Comparison of ENCODE assay signal across 8 mouse cellular contexts in the genomic region with DNA sequence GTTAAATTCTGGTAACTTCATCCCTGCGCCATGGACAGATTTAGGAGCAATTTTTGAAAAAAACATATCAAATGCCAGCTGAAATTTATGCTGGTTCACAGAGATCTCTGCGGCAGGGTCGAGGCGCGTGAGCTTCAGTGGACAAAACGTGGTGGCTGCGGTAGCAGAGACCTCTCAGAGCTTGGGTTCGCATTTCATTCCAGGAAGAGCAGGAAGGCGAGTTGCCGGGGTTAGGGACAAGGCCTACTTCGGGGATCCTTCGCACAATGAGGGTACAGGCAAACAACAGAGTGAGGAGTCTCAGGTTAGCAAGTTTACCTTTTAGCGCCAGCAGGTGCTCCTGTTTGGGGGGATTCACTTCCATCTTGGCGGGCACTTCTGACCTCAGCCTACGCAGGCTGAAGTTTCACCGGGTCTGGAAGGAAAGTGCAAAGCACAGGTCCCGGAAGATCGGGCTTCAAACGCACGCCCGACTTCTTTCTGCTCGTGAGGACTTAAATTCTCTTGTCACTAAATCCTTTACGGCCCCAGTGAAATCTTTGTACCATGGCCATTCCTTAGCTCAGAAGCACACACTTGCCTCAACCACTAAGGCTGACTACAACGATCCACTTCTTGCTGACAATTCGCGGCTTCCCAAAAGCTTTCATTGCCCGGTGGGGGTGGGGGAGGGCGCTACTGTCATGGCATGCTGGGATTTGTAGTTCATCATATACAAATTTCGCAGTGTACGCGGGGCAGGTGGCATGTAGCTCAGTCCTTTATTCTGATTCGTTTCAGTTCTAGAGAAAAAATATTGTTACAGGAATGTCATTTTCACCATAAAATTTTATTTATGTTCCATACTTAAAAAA. TPM values are rescaled to one million over a fixed set of nuclear protein-coding genes. Genes with fewer than 3 reads are reported as not detected.
A peak's percentile ranks its signal among the peaks of the same experiment; 100 is the strongest.
DNase-seq lines count a peak whose midpoint lies in the region; ATAC-seq lines count a peak whose summit lies in the region.

A gene (minus strand): TSS at position 674 of the 854 bp plus-strand sequence.

- H3K9me3 ChIP-seq in intestine, embryonic 14.5 days (ENCODE audit: control insufficient read depth, low read length), result no peaks in the 10 kb centered on the region
- no peaks in the 10 kb centered on the region for H3K9me3 ChIP-seq in limb, embryonic 11.5 days (ENCODE audit: control insufficient read depth, low read length)
- no peaks in the 10 kb centered on the region for H3K9me3 ChIP-seq in neural tube, embryonic 11.5 days (ENCODE audit: control insufficient read depth, low read length)

- H3K4me3 ChIP-seq in intestine, embryonic 14.5 days (ENCODE audit: low read depth, low read length), result peak within 1 kb of the TSS; percentile 73
- H3K4me3 ChIP-seq in limb, embryonic 11.5 days (ENCODE audit: low read depth, low read length), result peak within 1 kb of the TSS; percentile 72
- peak within 1 kb of the TSS; percentile 80 for H3K4me3 ChIP-seq in neural tube, embryonic 11.5 days (ENCODE audit: low read depth, low read length)

- peak; percentile 87 for ATAC-seq in intestine, embryonic 14.5 days (replicated peaks; ENCODE audit: low FRiP score, low TSS enrichment, low read depth)
- ATAC-seq in limb, embryonic 11.5 days (ENCODE audit: insufficient number of reproducible peaks, low FRiP score, low TSS enrichment, low read depth), result peak; percentile 92
- ATAC-seq in neural tube, embryonic 11.5 days (ENCODE audit: insufficient read depth, low FRiP score, low TSS enrichment), result peak; percentile 87

- H3K4me1 ChIP-seq in intestine, embryonic 14.5 days (replicated peaks; ENCODE audit: control insufficient read depth, insufficient read depth, low read length), result peaks cover 14% of the 10 kb centered on the region
- peaks cover 2% of the 10 kb centered on the region; the same call in 1 of the 2 replicates for H3K4me1 ChIP-seq in limb, embryonic 11.5 days (ENCODE audit: control insufficient read depth, insufficient read depth, low read length)
- peaks cover 9% of the 10 kb centered on the region; the same call in 1 of the 2 replicates for H3K4me1 ChIP-seq in neural tube, embryonic 11.5 days (ENCODE audit: control insufficient read depth, insufficient read depth, low read length)

- intact Hi-C loops in gastrocnemius, postnatal 14 days (cut with DNase I; ENCODE audit: low total_unique reads), result no loop called here

- H3K36me3 ChIP-seq in intestine, embryonic 14.5 days (ENCODE audit: control insufficient read depth, insufficient read depth, low read length), result peaks cover 15% of the 10 kb centered on the region
- H3K36me3 ChIP-seq in limb, embryonic 11.5 days (ENCODE audit: control insufficient read depth, insufficient read depth, low read length), result no peaks in the 10 kb centered on the region
- H3K36me3 ChIP-seq in neural tube, embryonic 11.5 days (ENCODE audit: control insufficient read depth, insufficient read depth, low read length), result no peaks in the 10 kb centered on the region

- peak within 1 kb of the TSS; percentile 79 for H3K27ac ChIP-seq in intestine, embryonic 14.5 days (ENCODE audit: low read depth)
- peak within 1 kb of the TSS; percentile 56; the same call in 1 of the 2 replicates for H3K27ac ChIP-seq in limb, embryonic 11.5 days (replicated peaks; ENCODE audit: low read depth, low read length)
- peak within 1 kb of the TSS; percentile 63 for H3K27ac ChIP-seq in neural tube, embryonic 11.5 days (ENCODE audit: low read depth, low read length)

- no peaks in the 10 kb centered on the region for H3K27me3 ChIP-seq in intestine, embryonic 14.5 days (replicated peaks; ENCODE audit: control insufficient read depth, insufficient read depth, low read length)
- no peaks in the 10 kb centered on the region for H3K27me3 ChIP-seq in limb, embryonic 11.5 days (ENCODE audit: control insufficient read depth, insufficient read depth, low read length)
- H3K27me3 ChIP-seq in neural tube, embryonic 11.5 days (ENCODE audit: control insufficient read depth, insufficient read depth, low read length), result no peaks in the 10 kb centered on the region

- DNase-seq in 3T3-L1 (ENCODE audit: low read depth, low spot score) (peak; percentile 88), ES-CJ7 (ENCODE audit: low read depth, low spot score) (peak; percentile 88)
- peak; percentile 52 to 83 for DNase-seq in cerebellum, postnatal 4 days (ENCODE audit: low spot score in 2 of 2)
- peak; percentile 11 for DNase-seq in gastrocnemius, postnatal 14 days
- peak; percentile 93 for DNase-seq in intestine, embryonic 14.5 days (ENCODE audit: low spot score)
- DNase-seq in limb, embryonic 11.5 days (ENCODE audit: low spot score), result peak; percentile 85
- peak; percentile 85 for DNase-seq in neural tube, embryonic 11.5 days (ENCODE audit: low spot score)
- no peak for DNase-seq in natural killer cell, adult 2 months (ENCODE audit: low spot score in 2 of 2)

- peak within 1 kb of the TSS; percentile 77 for H3K9ac ChIP-seq in intestine, embryonic 14.5 days (ENCODE audit: low read length)
- H3K9ac ChIP-seq in limb, embryonic 11.5 days (ENCODE audit: low read length), result peak within 1 kb of the TSS; percentile 74
- H3K9ac ChIP-seq in neural tube, embryonic 11.5 days (ENCODE audit: low read length), result peak within 1 kb of the TSS; percentile 81

- WGBS in intestine, embryonic 14.5 days, result under 1% methylated on average over 32 of the region's 32 CpGs
- under 1% methylated on average over 32 of the region's 32 CpGs for WGBS in limb, embryonic 11.5 days
- under 1% methylated on average over 32 of the region's 32 CpGs for WGBS in neural tube, embryonic 11.5 days

- H3K4me2 ChIP-seq in intestine, embryonic 14.5 days (ENCODE audit: low read length), result peak within 1 kb of the TSS; percentile 74
- peak within 1 kb of the TSS; percentile 70 for H3K4me2 ChIP-seq in limb, embryonic 11.5 days (ENCODE audit: low read depth, severe bottlenecking)
- peak within 1 kb of the TSS; percentile 69 for H3K4me2 ChIP-seq in neural tube, embryonic 11.5 days (ENCODE audit: low read depth)

RNA-seq across cellular contexts. Expression of the gene that starts here (rescaled TPM):
- total RNA-seq in gastrocnemius, postnatal 14 days (2021), result 10 to 100 TPM; 31.5 to 35.7 TPM
- 56.0 and 59.8 TPM in 2 replicates for polyA plus RNA-seq in intestine, embryonic 14.5 days (2014; fragmentation: Nextera tagmentation; extraction: Ambion mirVana)
- polyA plus RNA-seq in limb, embryonic 11.5 days (2014; fragmentation: Nextera tagmentation; extraction: Ambion mirVana), result 63.6 and 76.9 TPM in 2 replicates
- polyA plus RNA-seq in neural tube, embryonic 11.5 days (2014; fragmentation: Nextera tagmentation; extraction: Ambion mirVana), result 76.1 and 79.7 TPM in 2 replicates

Comparison
In these comparisons a context has a peak if more than half of its experiments do, and no peak if none do; other contexts are left out.
1. DNase-seq: peak in 3T3-L1 (single experiment), ES-CJ7 (single experiment), cerebellum, postnatal 4 days (2 of 2), gastrocnemius, postnatal 14 days (single experiment), intestine, embryonic 14.5 days (single experiment), limb, embryonic 11.5 days (single experiment) and neural tube, embryonic 11.5 days (single experiment); none in natural killer cell, adult 2 months (0 of 2).
2. Peak in every context shown above with its lines, with median percentiles within 50 percentile points of each other: ATAC-seq, H3K27ac ChIP-seq, H3K4me2 ChIP-seq, H3K4me3 ChIP-seq and H3K9ac ChIP-seq.